Mouse (Mus musculus) lung, adult 2 months (tissue): ENCODE measurements around the gene Zfp46.

Source experiments
- CTCF ChIP-seq: fragments of 200-500 bp; IDR thresholded peaks from 2 replicates; pipeline ENCODE4 v1.5.1; 2011; ENCODE audit warnings: mild to moderate bottlenecking, low read length, control low read depth; ENCODE audit not compliant: insufficient read depth
- POLR2A ChIP-seq: fragments of 200-500 bp; IDR thresholded peaks from 2 replicates; pipeline ENCODE4 v1.6.1; 2011; ENCODE audit warnings: low read depth, mild to moderate bottlenecking, control low read depth, low read length, borderline replicate concordance; ENCODE audit errors: extremely low read depth

- TF ChIP-seq CTCF, result no peak
- TF ChIP-seq POLR2A, result no peak
Observed at GRCm38 (mm10) chr4:136304181-136304580, 19.7 kb downstream of the Zfp46 start.
